Mouse (Mus musculus): ENCODE results near the gene Tssk6.
"Not testable (repeated sequence)": the region's sequence is repeated elsewhere in the genome, so short reads cannot be mapped to it uniquely, and the experiment has no call there.

Tssk6 gene

GRCm38 (mm10) chr8:69919010-69919409 lies 17.0 kb downstream of the Tssk6 start:
- DNase-seq (ENCODE audit: low read depth, low spot score), result peak; percentile 78

GRCm38 (mm10) chr8:69919876-69920662 lies 18.1 kb downstream of the Tssk6 start:
- no peak for DNase-seq (ENCODE audit: low read depth, low spot score)

GRCm38 (mm10) chr8:69921141-69921540 lies 19.2 kb downstream of the Tssk6 start:
- DNase-seq (ENCODE audit: low read depth, low spot score), result no peak

- no peak for DNase-seq (ENCODE audit: low read depth, low spot score)
Measured at GRCm38 (mm10) chr8:69923986-69924385, 22.0 kb downstream of the Tssk6 start.

GRCm38 (mm10) chr8:69926901-69927300 lies 24.9 kb downstream of the Tssk6 start:
- no peak for DNase-seq (ENCODE audit: low read depth, low spot score)

GRCm38 (mm10) chr8:69933811-69934210 lies 31.8 kb downstream of the Tssk6 start:
- no peak for DNase-seq (ENCODE audit: low read depth, low spot score)

- DNase-seq (ENCODE audit: low read depth, low spot score), result no peak
Measured at GRCm38 (mm10) chr8:69934582-69934981, 32.6 kb downstream of the Tssk6 start.

GRCm38 (mm10) chr8:69935431-69935830 lies 33.4 kb downstream of the Tssk6 start:
- DNase-seq (ENCODE audit: low read depth, low spot score), result no peak

GRCm38 (mm10) chr8:69936050-69936794 lies 34.2 kb downstream of the Tssk6 start:
- DNase-seq (ENCODE audit: low read depth, low spot score), result no peak

- DNase-seq (ENCODE audit: low read depth, low spot score), result no peak
Measured at GRCm38 (mm10) chr8:69937466-69937865, 35.5 kb downstream of the Tssk6 start.

- no peak for DNase-seq (ENCODE audit: low read depth, low spot score)
Measured at GRCm38 (mm10) chr8:69938245-69938982, 36.4 kb downstream of the Tssk6 start.

- DNase-seq (ENCODE audit: low read depth, low spot score), result no peak
Measured at GRCm38 (mm10) chr8:69939633-69940032, 37.6 kb downstream of the Tssk6 start.

GRCm38 (mm10) chr8:69940386-69940785 lies 38.4 kb downstream of the Tssk6 start:
- DNase-seq (ENCODE audit: low read depth, low spot score), result no peak

GRCm38 (mm10) chr8:69942495-69942894 lies 40.5 kb downstream of the Tssk6 start:
- not testable (repeated sequence) for DNase-seq (ENCODE audit: low read depth, low spot score)

GRCm38 (mm10) chr8:69950300-69950699 lies 48.3 kb downstream of the Tssk6 start:
- no peak for DNase-seq (ENCODE audit: low read depth, low spot score)

All from retina, adult 2 months (tissue).